Mouse (Mus musculus) forebrain, embryonic 12.5 days (tissue): ENCODE data around the gene Cdkl5. TPM values are rescaled to one million over a fixed set of nuclear protein-coding genes. Genes with fewer than 3 reads are reported as not detected.

Source experiments
- ATAC-seq: fragments of 200-750 bp; cut with Nextera tagmentation; 2 replicates; pipeline ENCODE4 v1.8.0; 2017; ENCODE audit warnings: moderate TSS enrichment; ENCODE audit not compliant: low FRiP score
- H3K27ac ChIP-seq: fragments of 300-500 bp; sonication (generic); 2 replicates; pipeline ENCODE4 v1.5.1; 2016; ENCODE audit warnings: mild to moderate bottlenecking
- H3K27me3 ChIP-seq: fragments of 300-500 bp; sonication (generic); 2 replicates; pipeline ENCODE4 v1.6.1; 2016; ENCODE audit warnings: mild to moderate bottlenecking
- H3K36me3 ChIP-seq: fragments of 300-500 bp; sonication (generic); replicated peaks from 2 replicates; pipeline ENCODE4 v1.6.1; 2016; ENCODE audit warnings: mild to moderate bottlenecking
- H3K4me1 ChIP-seq: fragments of 300-500 bp; sonication (generic); 2 replicates; pipeline ENCODE4 v1.6.1; 2016
- H3K4me2 ChIP-seq: fragments of 300-500 bp; sonication (generic); 2 replicates; pipeline ENCODE4 v1.6.1; 2016; ENCODE audit warnings: mild to moderate bottlenecking, moderate library complexity
- H3K4me3 ChIP-seq: fragments of 300-500 bp; sonication (generic); replicated peaks from 2 replicates; pipeline ENCODE4 v1.5.1; 2016; ENCODE audit warnings: mild to moderate bottlenecking
- H3K9ac ChIP-seq: fragments of 300-500 bp; sonication (generic); 2 replicates; pipeline ENCODE4 v1.6.1; 2016; ENCODE audit warnings: mild to moderate bottlenecking
- H3K9me3 ChIP-seq: fragments of 300-500 bp; sonication (generic); 2 replicates; pipeline ENCODE4 v1.6.1; 2016
- WGBS: fragments of 180-500 bp; shearing (Covaris S2); methylation state at CpG from one replicate; pipeline ENCODE4 v1.1.7; 2016; 5-methylcytosine and 5-hydroxymethylcytosine counted together
- polyA plus RNA-seq: library from polyadenylated mRNA; unstranded; fragments of >200 nt; fragmentation: Nextera tagmentation; extraction: Ambion mirVana; gene quantifications from 2 replicates; pipeline ENCODE4 v1.2.1, GENCODE M21; 2016

Gene Cdkl5
- polyA plus RNA-seq, 1 experiment from 2014 or later, result 4.0 TPM

DNA sequence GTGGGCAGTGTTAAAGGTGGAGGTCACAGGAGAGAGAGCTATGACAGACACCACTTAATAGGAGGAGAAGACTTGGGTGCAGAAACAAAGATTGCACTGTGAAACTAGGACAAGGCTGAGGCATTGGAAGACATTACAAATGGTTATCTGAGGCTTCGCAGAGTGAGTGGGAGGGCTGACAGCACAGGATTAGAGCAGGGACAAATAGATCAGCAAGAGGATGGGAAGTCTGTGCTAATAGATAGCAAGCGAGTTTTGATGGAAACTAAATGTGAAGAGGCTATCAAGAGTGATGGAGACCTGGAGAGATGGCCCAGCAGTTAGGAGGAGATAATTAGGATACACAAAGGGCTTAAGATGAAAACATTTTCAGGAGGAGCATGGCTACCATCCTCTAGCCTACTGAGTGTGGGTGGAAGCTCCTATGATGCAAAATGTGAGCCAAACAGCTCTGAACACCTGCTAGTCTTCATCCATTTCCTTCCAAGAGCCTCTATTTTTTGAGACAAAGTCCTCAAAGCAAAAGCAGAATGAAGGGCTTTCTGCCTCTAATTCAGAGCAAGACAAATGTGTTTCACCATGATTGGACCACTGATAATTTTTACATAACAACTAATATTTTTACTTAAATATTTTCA lies 89.3 kb downstream of the Cdkl5 start:
- Histone ChIP-seq H3K4me3 (no peak overlapping the region), H3K9ac (no peak overlapping the region), H3K4me1 (no peaks in the 10 kb centered on the region), H3K27me3 (peaks cover 31% of the 10 kb centered on the region), H3K9me3 (no peaks in the 10 kb centered on the region), H3K27ac (no peak overlapping the region), H3K36me3 (no peaks in the 10 kb centered on the region), H3K4me2 (no peak overlapping the region)
- ATAC-seq, result no peak
- WGBS, result 80% methylated on average over 2 of the region's 2 CpGs

DNA sequence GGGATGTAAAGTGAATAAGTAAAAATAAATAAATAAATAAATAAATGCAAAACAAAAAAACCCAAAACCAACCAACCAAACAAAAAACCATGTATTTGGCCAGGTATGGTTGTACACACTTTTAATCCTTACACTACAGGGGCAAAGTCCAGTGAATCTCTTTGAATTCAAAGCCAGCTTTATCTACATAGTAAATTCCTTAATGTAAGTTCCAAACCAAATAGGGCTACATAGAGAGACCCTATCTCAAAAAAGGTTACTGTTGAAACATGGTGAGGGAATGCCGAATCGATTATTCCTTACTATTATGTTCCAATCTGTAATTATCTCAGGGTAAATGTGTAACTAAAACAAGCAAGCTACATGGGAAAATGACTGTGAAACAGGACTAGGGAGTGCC lies 93.4 kb downstream of the Cdkl5 start:
- no peaks in the 10 kb centered on the region for H3K4me1 ChIP-seq
- H3K27me3 ChIP-seq, result peaks cover 31% of the 10 kb centered on the region
- no peak overlapping the region for H3K9ac ChIP-seq
- no peak overlapping the region for H3K27ac ChIP-seq
- H3K9me3 ChIP-seq, result no peaks in the 10 kb centered on the region
- H3K36me3 ChIP-seq, result no peaks in the 10 kb centered on the region
- WGBS, result 95% methylated on average over 2 of the region's 2 CpGs
- H3K4me2 ChIP-seq, result no peak overlapping the region
- no peak overlapping the region for H3K4me3 ChIP-seq
- no peak for ATAC-seq

DNA sequence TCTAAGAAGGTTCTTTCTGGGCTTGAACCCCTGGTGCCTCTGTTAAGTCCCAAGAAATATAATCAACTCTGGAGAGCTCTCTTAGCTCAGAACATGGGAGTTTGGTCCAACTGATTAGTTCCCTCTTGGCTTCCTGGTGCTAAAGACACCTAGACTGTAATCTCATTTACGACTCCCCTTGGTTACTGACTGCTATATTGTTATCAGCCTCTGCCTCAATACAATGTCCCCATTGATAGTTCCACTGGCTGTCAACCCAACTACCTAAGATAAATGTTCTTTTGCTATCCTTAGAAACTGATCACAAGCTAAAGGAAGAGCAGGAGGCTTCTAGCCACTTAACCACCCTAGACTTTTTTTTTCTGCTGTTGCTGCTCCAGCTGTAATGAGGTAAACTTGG lies 102.4 kb downstream of the Cdkl5 start:
- no peak overlapping the region for H3K9ac ChIP-seq
- no peaks in the 10 kb centered on the region for H3K4me1 ChIP-seq
- no peak overlapping the region for H3K4me2 ChIP-seq
- no peak for ATAC-seq
- WGBS, result 47% methylated on average over 1 of the region's 1 CpGs
- H3K27ac ChIP-seq, result no peak overlapping the region
- H3K36me3 ChIP-seq, result no peaks in the 10 kb centered on the region
- H3K27me3 ChIP-seq, result peaks cover 22% of the 10 kb centered on the region; the same call in 1 of the 2 replicates
- H3K9me3 ChIP-seq, result no peaks in the 10 kb centered on the region
- no peak overlapping the region for H3K4me3 ChIP-seq

DNA sequence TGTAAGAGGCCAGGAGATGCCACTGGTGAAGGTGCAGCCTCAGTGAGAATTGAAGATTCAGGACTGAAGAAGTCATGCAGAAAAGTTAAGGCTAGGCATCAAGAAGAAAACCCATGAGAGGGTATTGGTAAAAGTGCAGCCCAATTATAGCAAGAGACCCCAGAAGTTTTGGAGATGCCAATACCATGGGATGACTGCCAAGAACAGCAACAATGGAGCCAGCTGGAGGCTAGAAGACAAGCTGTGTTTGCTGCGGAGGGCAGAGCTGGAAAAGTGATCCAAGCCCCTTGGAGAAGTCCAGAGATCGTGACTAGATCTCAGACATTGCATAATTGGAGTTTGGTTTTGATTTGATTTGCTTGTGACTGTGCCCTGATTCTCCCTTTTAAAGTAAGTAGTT lies 108.2 kb downstream of the Cdkl5 start:
- Histone ChIP-seq H3K4me1 (no peaks in the 10 kb centered on the region), H3K4me3 (no peak overlapping the region), H3K27me3 (peaks cover 27% of the 10 kb centered on the region; the same call in 1 of the 2 replicates), H3K36me3 (no peaks in the 10 kb centered on the region), H3K9me3 (no peaks in the 10 kb centered on the region), H3K9ac (no peak overlapping the region), H3K4me2 (no peak overlapping the region), H3K27ac (no peak overlapping the region)
- WGBS, result 61% methylated on average over 2 of the region's 2 CpGs
- no peak for ATAC-seq

DNA sequence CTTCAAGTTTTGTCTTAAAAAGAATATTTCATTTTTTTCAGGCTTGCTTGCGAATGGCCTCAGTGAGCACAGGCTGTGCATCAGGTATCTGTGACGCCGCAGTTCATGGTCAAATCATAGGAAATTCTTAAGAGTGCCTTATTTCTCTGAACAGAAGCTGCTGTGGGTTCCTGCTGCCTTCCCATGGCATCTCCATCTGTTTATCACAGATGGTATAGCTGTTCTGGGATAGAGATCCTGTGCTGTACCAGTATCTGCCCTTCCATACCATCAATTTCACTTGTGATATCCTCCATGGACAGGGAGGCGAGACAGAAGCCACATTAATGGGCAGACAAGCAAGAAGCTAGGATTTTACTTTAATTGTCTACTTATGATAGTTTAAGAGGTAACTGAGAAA lies 127.9 kb downstream of the Cdkl5 start:
- Histone ChIP-seq H3K4me2 (no peak overlapping the region), H3K27ac (no peak overlapping the region), H3K9me3 (no peaks in the 10 kb centered on the region), H3K36me3 (no peaks in the 10 kb centered on the region), H3K4me1 (no peaks in the 10 kb centered on the region), H3K4me3 (no peak overlapping the region), H3K27me3 (peaks cover 30% of the 10 kb centered on the region), H3K9ac (no peak overlapping the region)
- no peak for ATAC-seq
- WGBS, result 85% methylated on average over 4 of the region's 4 CpGs

DNA sequence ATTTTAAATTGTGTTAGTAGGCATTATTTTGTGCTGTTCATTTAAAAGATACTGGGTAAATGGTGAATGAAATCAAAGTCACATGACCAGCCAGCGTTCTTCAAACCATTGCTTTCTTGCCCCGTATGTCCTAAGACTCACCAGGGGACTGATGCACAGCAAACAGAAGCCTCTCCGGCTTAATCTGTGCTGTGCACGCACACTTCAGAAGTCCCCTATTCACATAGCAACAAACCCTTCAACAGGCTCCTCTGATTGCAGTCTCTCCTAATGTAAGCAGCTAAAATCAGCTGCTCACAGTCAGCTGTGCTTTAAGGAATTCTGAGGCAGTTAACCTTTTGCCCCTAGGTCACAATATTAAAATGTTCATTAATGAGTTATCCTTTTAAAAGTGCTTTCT lies 129.5 kb downstream of the Cdkl5 start:
- WGBS, result 40% methylated on average over 4 of the region's 4 CpGs
- H3K9me3 ChIP-seq, result no peaks in the 10 kb centered on the region
- ATAC-seq, result peak; percentile 55; the same call in 1 of the 2 replicates
- H3K9ac ChIP-seq, result no peak overlapping the region
- H3K4me2 ChIP-seq, result no peak overlapping the region
- H3K4me1 ChIP-seq, result no peaks in the 10 kb centered on the region
- no peak overlapping the region for H3K4me3 ChIP-seq
- no peak overlapping the region for H3K27ac ChIP-seq
- H3K36me3 ChIP-seq, result no peaks in the 10 kb centered on the region
- H3K27me3 ChIP-seq, result peaks cover 30% of the 10 kb centered on the region

DNA sequence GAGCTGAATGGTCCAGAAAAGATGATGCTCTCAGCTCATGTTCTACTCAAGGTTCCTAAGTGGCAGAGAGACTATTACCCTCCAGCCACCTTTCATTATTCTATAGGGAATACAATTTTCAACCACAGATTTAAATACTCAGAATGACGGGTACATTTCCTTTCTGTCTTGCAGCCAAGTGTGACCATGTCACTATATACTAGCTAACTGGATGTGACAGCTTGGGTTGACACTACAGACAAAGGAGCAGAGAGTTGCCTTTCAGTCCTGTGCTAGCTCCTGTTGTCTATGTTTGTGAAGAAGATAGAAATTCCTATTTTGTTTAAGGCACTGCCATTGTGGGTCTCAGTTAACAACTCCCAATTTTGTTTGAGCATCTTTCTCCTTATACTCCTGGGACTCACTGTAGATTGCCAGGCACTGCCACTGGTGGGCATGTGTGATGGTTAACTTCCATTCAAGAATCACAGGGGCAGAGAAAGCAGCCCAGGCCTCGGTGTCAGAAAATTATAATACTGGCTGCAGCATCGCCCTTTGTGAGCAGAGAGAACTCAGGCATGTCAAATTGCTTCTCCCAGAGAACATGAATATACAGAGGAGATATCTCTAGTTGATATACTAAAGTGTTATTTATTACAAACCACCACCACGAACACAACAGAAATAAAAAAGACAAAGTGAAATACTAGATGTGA lies 130.7 kb downstream of the Cdkl5 start:
- no peak for ATAC-seq
- Histone ChIP-seq H3K9ac (no peak overlapping the region), H3K27me3 (peaks cover 30% of the 10 kb centered on the region), H3K9me3 (no peaks in the 10 kb centered on the region), H3K4me1 (no peaks in the 10 kb centered on the region), H3K27ac (no peak overlapping the region), H3K4me2 (no peak overlapping the region), H3K36me3 (no peaks in the 10 kb centered on the region), H3K4me3 (no peak overlapping the region)
- 74% methylated on average over 4 of the region's 4 CpGs for WGBS

DNA sequence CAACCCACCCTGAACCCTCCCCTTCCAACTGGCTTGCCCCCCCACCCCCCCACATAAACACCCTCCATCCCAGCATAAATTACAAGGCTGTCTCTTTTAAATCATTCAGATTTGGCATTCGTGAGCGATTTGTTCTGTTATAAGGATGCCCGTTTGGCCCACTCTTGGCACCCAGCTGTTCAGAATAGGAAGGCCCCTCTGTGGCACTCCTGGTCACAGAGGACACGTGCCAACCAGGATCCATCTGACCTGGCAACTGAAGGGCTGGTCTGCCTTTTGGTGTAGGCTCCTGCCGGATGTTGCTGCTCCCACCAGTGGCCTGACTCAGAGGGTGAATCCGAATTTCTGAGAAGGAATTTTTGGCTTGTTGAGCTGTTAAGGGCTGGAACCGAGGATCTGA lies 186.3 kb downstream of the Cdkl5 start:
- no peak overlapping the region for H3K27ac ChIP-seq
- H3K36me3 ChIP-seq, result 0 out of 2 replicates have a peak, but pooled peaks cover 2% of the 10 kb centered on the region
- ATAC-seq, result no peak
- no peaks in the 10 kb centered on the region for H3K9me3 ChIP-seq
- no peak overlapping the region for H3K4me3 ChIP-seq
- no peak overlapping the region for H3K9ac ChIP-seq
- H3K4me2 ChIP-seq, result no peak overlapping the region
- peaks cover 25% of the 10 kb centered on the region for H3K27me3 ChIP-seq
- WGBS, result 80% methylated on average over 7 of the region's 7 CpGs
- H3K4me1 ChIP-seq, result no peaks in the 10 kb centered on the region

DNA sequence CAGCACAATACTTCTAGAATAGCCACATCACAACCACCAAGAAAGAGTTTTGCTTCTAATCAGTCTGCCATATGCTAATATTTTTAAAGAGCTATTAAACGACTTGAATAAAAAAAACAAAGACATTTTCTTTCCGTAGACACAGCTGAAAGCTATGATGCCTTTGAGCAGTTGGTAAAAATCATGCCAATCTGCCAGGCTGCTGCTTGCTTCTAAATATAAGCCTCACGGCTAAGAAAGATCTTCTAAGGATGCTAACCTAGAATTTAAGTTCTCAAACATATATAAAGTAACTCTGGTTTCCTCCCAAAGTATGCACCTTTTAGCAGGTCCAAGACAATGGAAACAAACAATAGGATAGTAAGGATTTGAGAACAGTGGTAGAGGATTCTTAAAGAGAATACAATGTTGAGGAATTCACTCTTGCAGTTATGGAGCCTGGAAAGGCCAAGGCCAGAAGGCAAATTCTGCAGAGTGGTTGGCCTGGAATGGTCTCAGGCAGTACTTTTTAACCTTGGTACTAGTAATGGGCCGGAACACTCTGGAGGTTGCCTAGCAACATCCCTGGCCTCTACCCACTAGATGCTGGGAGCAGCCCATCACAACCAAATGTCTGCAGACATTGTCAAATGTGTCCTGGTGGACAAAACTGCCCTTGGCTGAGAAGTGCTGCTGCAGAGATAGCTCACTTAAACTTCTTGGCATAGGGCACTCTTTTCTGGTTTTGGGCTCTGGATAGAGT lies 189.9 kb downstream of the Cdkl5 start:
- Histone ChIP-seq H3K27ac (no peak overlapping the region), H3K9ac (no peak overlapping the region), H3K36me3 (0 out of 2 replicates have a peak, but pooled peaks cover 2% of the 10 kb centered on the region), H3K4me3 (no peak overlapping the region), H3K27me3 (peaks cover 28% of the 10 kb centered on the region), H3K4me1 (no peaks in the 10 kb centered on the region), H3K9me3 (no peaks in the 10 kb centered on the region), H3K4me2 (no peak overlapping the region)
- ATAC-seq, result no peak
- WGBS, result 81% methylated on average over 4 of the region's 4 CpGs

DNA sequence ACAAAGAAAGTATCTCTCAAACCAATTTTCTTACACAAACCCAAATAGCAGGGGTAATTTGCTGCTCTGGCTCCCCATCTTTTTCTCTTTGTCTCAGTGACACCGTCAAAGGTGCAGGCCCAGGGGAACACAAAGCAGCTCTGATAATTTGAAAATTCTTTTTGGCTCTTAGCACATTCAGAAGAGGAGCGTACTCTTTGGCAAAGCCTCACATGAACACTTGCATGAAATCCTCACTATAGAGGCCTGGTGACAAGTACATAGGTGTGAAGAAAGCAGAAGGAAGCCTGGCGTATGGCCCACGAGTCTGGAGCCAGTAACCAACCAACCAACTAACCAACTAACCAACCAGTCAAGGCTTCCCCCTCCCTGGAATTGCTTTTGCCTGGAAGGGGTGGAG lies 199.6 kb downstream of the Cdkl5 start:
- Histone ChIP-seq H3K9me3 (no peaks in the 10 kb centered on the region), H3K9ac (no peak overlapping the region), H3K4me1 (no peaks in the 10 kb centered on the region), H3K36me3 (no peaks in the 10 kb centered on the region), H3K27ac (no peak overlapping the region), H3K4me2 (no peak overlapping the region), H3K4me3 (no peak overlapping the region), H3K27me3 (peaks cover 44% of the 10 kb centered on the region)
- no peak for ATAC-seq
- WGBS, result 66% methylated on average over 4 of the region's 4 CpGs

DNA sequence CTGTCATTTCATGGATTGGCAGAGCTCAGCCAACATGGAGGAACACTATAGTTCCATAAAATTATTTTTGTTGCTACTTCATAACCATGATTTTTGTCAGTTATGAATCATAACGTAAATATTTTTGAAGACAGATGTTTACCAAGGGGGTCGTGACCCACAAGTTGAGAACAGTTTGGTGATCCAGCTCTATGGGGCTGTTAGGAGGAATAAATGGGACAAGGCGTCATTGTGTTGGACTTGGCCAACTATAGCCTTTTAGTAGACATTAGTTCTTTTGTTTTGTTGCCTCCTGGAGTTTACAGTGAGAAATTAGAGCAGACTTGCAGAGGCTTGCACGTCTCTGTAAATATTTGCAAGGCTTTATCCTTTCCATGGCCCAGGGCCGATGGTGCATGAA lies 212.2 kb downstream of the Cdkl5 start:
- WGBS, result 73% methylated on average over 5 of the region's 5 CpGs

DNA sequence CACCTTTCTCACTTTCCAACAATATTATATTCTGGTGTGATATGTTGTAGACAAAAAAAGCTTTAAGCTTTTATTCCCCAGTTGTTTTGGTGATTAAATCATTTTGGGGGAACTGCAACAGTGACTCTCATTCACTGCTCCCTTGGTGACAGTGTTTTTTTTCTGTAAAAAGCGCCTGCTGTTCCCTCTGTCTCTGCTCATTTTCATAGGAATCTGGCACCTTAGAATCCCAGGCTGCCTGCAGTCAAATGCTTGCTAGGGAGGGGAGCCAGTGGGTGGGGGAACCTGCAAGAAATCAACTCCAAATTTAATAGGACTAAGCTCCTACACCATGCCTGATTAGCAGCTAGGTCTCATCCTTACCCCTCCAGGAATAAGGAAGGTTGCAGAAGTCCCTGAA lies 221.5 kb downstream of the Cdkl5 start:
- Histone ChIP-seq H3K4me1 (no peaks in the 10 kb centered on the region), H3K9me3 (no peaks in the 10 kb centered on the region), H3K4me3 (no peak overlapping the region), H3K36me3 (no peaks in the 10 kb centered on the region), H3K9ac (no peak overlapping the region), H3K27ac (no peak overlapping the region), H3K4me2 (no peak overlapping the region), H3K27me3 (peaks cover 33% of the 10 kb centered on the region)
- 40% methylated on average over 1 of the region's 1 CpGs for WGBS
- no peak for ATAC-seq

More for the DNA sequence above, 212.2 kb downstream of the Cdkl5 start:
- no peaks in the 10 kb centered on the region for H3K36me3 ChIP-seq
- H3K27ac ChIP-seq, result no peak overlapping the region
- H3K27me3 ChIP-seq, result peaks cover 32% of the 10 kb centered on the region
- no peak overlapping the region for H3K9ac ChIP-seq
- H3K4me2 ChIP-seq, result no peak overlapping the region
- no peaks in the 10 kb centered on the region for H3K9me3 ChIP-seq
- no peak for ATAC-seq
- no peaks in the 10 kb centered on the region for H3K4me1 ChIP-seq
- H3K4me3 ChIP-seq, result no peak overlapping the region
